In genomic region chr10:94581384-94581783, GRCm38 (mm10) we compare ENCODE assay signal across 30 mouse cellular contexts.
A peak's percentile ranks its signal among the peaks of the same experiment; 100 is the strongest.
DNase-seq lines count a peak whose midpoint lies in the region; ATAC-seq and TF ChIP-seq lines count a peak whose summit lies in the region.
"Had no signal": no experiment of that assay in that cellular context is flagged by ENCODE, and none has a peak within 500 bp of the region (broad histone marks: within the 10 kb centered on the region; RNA-seq: fewer than 3 reads in every experiment).

No protein-coding gene starts in this region.

- no peak overlapping the region for H3K4me3 ChIP-seq in layer of hippocampus, adult 2 months
- no peak overlapping the region for H3K4me3 ChIP-seq in lung, embryonic 14.5 days (ENCODE audit: low read depth, low read length)
- H3K4me3 ChIP-seq: forebrain, embryonic 13.5 days; heart, embryonic 12.5 days; hindbrain, embryonic 10.5 days; intestine, embryonic 15.5 days; kidney, embryonic 15.5 days; liver, embryonic 13.5 days; neural tube, embryonic 15.5 days had no signal

- no peak overlapping the region for H3K27ac ChIP-seq in layer of hippocampus, adult 2 months
- no peak overlapping the region for H3K27ac ChIP-seq in lung, embryonic 14.5 days (ENCODE audit: low read depth)
- H3K27ac ChIP-seq: forebrain, embryonic 13.5 days; hindbrain, embryonic 10.5 days; intestine, embryonic 15.5 days; kidney, embryonic 15.5 days; liver, embryonic 13.5 days; macrophage; neural tube, embryonic 15.5 days had no signal

- 89% methylated on average over 3 of the region's 3 CpGs for WGBS in lung, embryonic 14.5 days

- no peaks in the 10 kb centered on the region for H3K9me3 ChIP-seq in lung, embryonic 14.5 days (ENCODE audit: low read depth, low read length)
- H3K9me3 ChIP-seq: forebrain, embryonic 13.5 days; heart, embryonic 12.5 days; intestine, embryonic 15.5 days; kidney, embryonic 15.5 days; liver, embryonic 13.5 days; neural tube, embryonic 15.5 days had no signal

- 0 out of 2 replicates have a peak, but pooled peaks cover under 1% of the 10 kb centered on the region for H3K4me1 ChIP-seq in lung, embryonic 14.5 days (ENCODE audit: insufficient read depth)
- H3K4me1 ChIP-seq: intestine, embryonic 15.5 days had no signal

- intact Hi-C loops in heart, postnatal 25 days (cut with DNase I), result no loop called here

- no peak overlapping the region for H3K9ac ChIP-seq in lung, embryonic 14.5 days
- H3K9ac ChIP-seq: forebrain, embryonic 13.5 days; heart, embryonic 12.5 days; intestine, embryonic 15.5 days; kidney, embryonic 15.5 days; liver, embryonic 13.5 days; neural tube, embryonic 15.5 days had no signal

- ATAC-seq in lung, embryonic 14.5 days (ENCODE audit: insufficient read depth), result no peak
- ATAC-seq: forebrain, embryonic 13.5 days; hindbrain, embryonic 16.5 days; intestine, embryonic 15.5 days had no signal

- no peaks in the 10 kb centered on the region for H3K36me3 ChIP-seq in lung, embryonic 14.5 days (ENCODE audit: insufficient read depth)
- H3K36me3 ChIP-seq: hindbrain, embryonic 10.5 days; kidney, embryonic 15.5 days had no signal

- no peak overlapping the region for H3K4me2 ChIP-seq in lung, embryonic 14.5 days
- H3K4me2 ChIP-seq: forebrain, embryonic 13.5 days; heart, embryonic 12.5 days; intestine, embryonic 15.5 days; kidney, embryonic 15.5 days; liver, embryonic 13.5 days; neural tube, embryonic 15.5 days had no signal

- TF ChIP-seq CTCF in layer of hippocampus, adult 2 months (conservative IDR thresholded peaks at IDR 0.05), result peak; percentile 60
- TF ChIP-seq CTCF in lung, embryonic 14.5 days (IDR thresholded peaks at IDR 0.05; ENCODE audit: low read depth), result peak; percentile 22; the same call in 1 of the 2 replicates

- peak; percentile 88 for DNase-seq in heart, adult 11 months
- no peak for DNase-seq in heart, postnatal 25 days (ENCODE audit: low spot score)
- DNase-seq in layer of hippocampus, adult 2 months (ENCODE audit: low spot score in 2 of 2), result no peak
- no peak for DNase-seq in layer of hippocampus, adult 9-11 months
- no peak for DNase-seq in lung, embryonic 14.5 days
- no peak for DNase-seq in lung, postnatal 14 days
- DNase-seq in R1 (ENCODE audit: low read depth, low spot score), result peak; percentile 29
- DNase-seq in urinary bladder, adult 18-20 months (ENCODE audit: low spot score in 2 of 2), result no peak
- DNase-seq: adrenal gland, adult 8-10 months; cerebellum, adult 11 months; cerebellum, adult 9-10 months; cerebellum, postnatal 36 days; gastrocnemius, postnatal 25 days; kidney, postnatal 36 days; layer of hippocampus, postnatal 36 days; liver, embryonic 13.5 days; midbrain, embryonic 14.5 days; retina, postnatal 1 day; right cerebral cortex, postnatal 25 days; spleen, adult 18-20 months; thymus, adult 18-20 months; thymus, postnatal 25 days had no signal

- H3K27me3 ChIP-seq in lung, embryonic 14.5 days (ENCODE audit: insufficient read depth, low read length), result no peaks in the 10 kb centered on the region
- H3K27me3 ChIP-seq: forebrain, embryonic 13.5 days; heart, embryonic 12.5 days; intestine, embryonic 15.5 days; liver, embryonic 13.5 days; neural tube, embryonic 15.5 days had no signal

Comparison
In these comparisons a context has a peak if more than half of its experiments do, and no peak if none do; other contexts are left out.
1. DNase-seq: peak in heart, adult 11 months (single experiment) and R1 (single experiment); none in heart, postnatal 25 days (single experiment), layer of hippocampus, adult 2 months (0 of 2), layer of hippocampus, adult 9-11 months (single experiment), lung, embryonic 14.5 days (single experiment), lung, postnatal 14 days (single experiment) and urinary bladder, adult 18-20 months (0 of 2).